In the genomic region with DNA sequence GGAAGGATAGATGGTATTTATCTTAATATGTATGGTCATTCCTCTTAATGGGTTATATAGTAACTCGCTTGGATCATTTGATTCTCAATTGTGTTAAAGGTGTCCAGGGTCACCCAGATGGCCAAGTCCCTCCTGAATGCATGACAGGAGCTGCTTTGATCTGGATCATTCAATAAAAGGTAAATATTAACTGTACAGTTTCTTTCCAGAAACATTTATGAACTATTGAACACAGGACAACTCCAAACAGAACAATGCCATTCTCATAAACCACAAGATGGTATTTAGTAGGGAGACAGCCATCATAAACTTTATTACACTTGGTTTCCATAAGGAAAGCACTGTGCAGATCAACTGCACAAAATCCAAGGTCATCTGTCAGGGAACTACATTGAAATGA, we compare ENCODE assay signal across 18 mouse cellular contexts.
DNase-seq lines count a peak whose midpoint lies in the region; ATAC-seq and TF ChIP-seq lines count a peak whose summit lies in the region.
"Had no signal": no experiment of that assay in that cellular context is flagged by ENCODE, and none has a peak within 500 bp of the region (broad histone marks: within the 10 kb centered on the region; RNA-seq: fewer than 3 reads in every experiment).

No protein-coding gene starts in this region.

- TF ChIP-seq CTCF in intestine, postnatal 0 days (IDR thresholded peaks at IDR 0.05; ENCODE audit: low read depth), result no peak

- no peaks in the 10 kb centered on the region for H3K9me3 ChIP-seq in intestine, embryonic 14.5 days (ENCODE audit: control insufficient read depth, low read length)
- H3K9me3 ChIP-seq in intestine, embryonic 15.5 days, result no peaks in the 10 kb centered on the region
- no peaks in the 10 kb centered on the region for H3K9me3 ChIP-seq in intestine, postnatal 0 days (ENCODE audit: control insufficient read depth)
- H3K9me3 ChIP-seq: embryonic facial prominence, embryonic 10.5 days; embryonic facial prominence, embryonic 12.5 days; forebrain, embryonic 13.5 days; forebrain, embryonic 15.5 days had no signal

- H3K4me3 ChIP-seq in intestine, embryonic 14.5 days (ENCODE audit: low read depth, low read length), result no peak overlapping the region
- no peak overlapping the region for H3K4me3 ChIP-seq in intestine, embryonic 15.5 days (replicated peaks)
- no peak overlapping the region for H3K4me3 ChIP-seq in intestine, postnatal 0 days (ENCODE audit: low read depth, low read length)
- H3K4me3 ChIP-seq: embryonic facial prominence, embryonic 10.5 days; embryonic facial prominence, embryonic 12.5 days; forebrain, embryonic 13.5 days; forebrain, embryonic 15.5 days had no signal

- H3K27me3 ChIP-seq in intestine, embryonic 14.5 days (replicated peaks; ENCODE audit: control insufficient read depth, insufficient read depth, low read length), result no peaks in the 10 kb centered on the region
- H3K27me3 ChIP-seq in intestine, embryonic 15.5 days (replicated peaks), result no peaks in the 10 kb centered on the region
- no peaks in the 10 kb centered on the region for H3K27me3 ChIP-seq in intestine, postnatal 0 days (replicated peaks; ENCODE audit: control insufficient read depth, insufficient read depth, low read length)
- H3K27me3 ChIP-seq: embryonic facial prominence, embryonic 12.5 days; forebrain, embryonic 13.5 days; forebrain, embryonic 15.5 days had no signal

- H3K4me2 ChIP-seq in intestine, embryonic 14.5 days (ENCODE audit: low read length), result no peak overlapping the region
- no peak overlapping the region for H3K4me2 ChIP-seq in intestine, embryonic 15.5 days (replicated peaks)
- no peak overlapping the region for H3K4me2 ChIP-seq in intestine, postnatal 0 days (replicated peaks; ENCODE audit: low read depth)
- H3K4me2 ChIP-seq: embryonic facial prominence, embryonic 12.5 days; forebrain, embryonic 13.5 days; forebrain, embryonic 15.5 days had no signal

- 46% methylated on average over 1 of the region's 1 CpGs for WGBS in intestine, embryonic 14.5 days
- WGBS in intestine, embryonic 15.5 days, result 23% methylated on average over 1 of the region's 1 CpGs
- WGBS in intestine, postnatal 0 days, result 11% methylated on average over 1 of the region's 1 CpGs

- DNase-seq in intestine, embryonic 14.5 days (ENCODE audit: low spot score), result no peak
- no peak for DNase-seq in heart, adult 8-10 months (ENCODE audit: low spot score)
- no peak for DNase-seq in layer of hippocampus, postnatal 14 days (ENCODE audit: low spot score in 2 of 2)
- DNase-seq in adrenal gland, postnatal 25 days, result no peak
- DNase-seq: adrenal gland, adult 2 months; adrenal gland, postnatal 10 days; adrenal gland, postnatal 36 days; cerebellum, adult 11-12 months; cerebellum, adult 2 months; cerebellum, adult 9-10 months; cerebellum, postnatal 10 days; cerebellum, postnatal 25 days had no signal

- no peaks in the 10 kb centered on the region for H3K36me3 ChIP-seq in intestine, embryonic 14.5 days (ENCODE audit: control insufficient read depth, insufficient read depth, low read length)
- H3K36me3 ChIP-seq in intestine, embryonic 15.5 days, result no peaks in the 10 kb centered on the region
- H3K36me3 ChIP-seq in intestine, postnatal 0 days (ENCODE audit: control insufficient read depth, insufficient read depth), result no peaks in the 10 kb centered on the region
- H3K36me3 ChIP-seq: embryonic facial prominence, embryonic 10.5 days; embryonic facial prominence, embryonic 12.5 days; forebrain, embryonic 15.5 days had no signal

- H3K9ac ChIP-seq in intestine, embryonic 14.5 days (ENCODE audit: low read length), result no peak overlapping the region
- H3K9ac ChIP-seq in intestine, embryonic 15.5 days, result no peak overlapping the region
- H3K9ac ChIP-seq in intestine, postnatal 0 days (ENCODE audit: low read depth, low read length), result no peak overlapping the region
- H3K9ac ChIP-seq: embryonic facial prominence, embryonic 12.5 days; forebrain, embryonic 13.5 days; forebrain, embryonic 15.5 days had no signal

- no peak overlapping the region for H3K27ac ChIP-seq in intestine, embryonic 14.5 days (ENCODE audit: low read depth)
- H3K27ac ChIP-seq in intestine, embryonic 15.5 days, result no peak overlapping the region
- H3K27ac ChIP-seq in intestine, postnatal 0 days (ENCODE audit: low read depth, low read length), result no peak overlapping the region
- H3K27ac ChIP-seq: embryonic facial prominence, embryonic 10.5 days; embryonic facial prominence, embryonic 12.5 days; forebrain, embryonic 13.5 days; forebrain, embryonic 15.5 days had no signal

- ATAC-seq in intestine, embryonic 14.5 days (replicated peaks; ENCODE audit: low FRiP score, low TSS enrichment, low read depth), result peak; percentile 81; the same call in 1 of the 2 replicates
- ATAC-seq in intestine, embryonic 15.5 days, result peak; percentile 96
- ATAC-seq in intestine, postnatal 0 days, result peak; percentile 94
- ATAC-seq: forebrain, embryonic 13.5 days; forebrain, embryonic 15.5 days had no signal

- H3K4me1 ChIP-seq in intestine, embryonic 14.5 days (replicated peaks; ENCODE audit: control insufficient read depth, insufficient read depth, low read length), result 0 out of 2 replicates have a peak, but pooled peaks cover 2% of the 10 kb centered on the region
- no peaks in the 10 kb centered on the region for H3K4me1 ChIP-seq in intestine, embryonic 15.5 days (replicated peaks)
- H3K4me1 ChIP-seq in intestine, postnatal 0 days (replicated peaks; ENCODE audit: control insufficient read depth, insufficient read depth, low read length), result no peaks in the 10 kb centered on the region
- H3K4me1 ChIP-seq: embryonic facial prominence, embryonic 10.5 days; embryonic facial prominence, embryonic 12.5 days had no signal
